Mouse (Mus musculus): Measurements from ENCODE around the gene Camk1d. TPM values are rescaled to one million over a fixed set of nuclear protein-coding genes. Genes with fewer than 3 reads are reported as not detected.

Gene Camk1d
- total and polyA plus RNA-seq, 2 experiments from 2014 or later = 7.2 to 16.6 TPM

DNA sequence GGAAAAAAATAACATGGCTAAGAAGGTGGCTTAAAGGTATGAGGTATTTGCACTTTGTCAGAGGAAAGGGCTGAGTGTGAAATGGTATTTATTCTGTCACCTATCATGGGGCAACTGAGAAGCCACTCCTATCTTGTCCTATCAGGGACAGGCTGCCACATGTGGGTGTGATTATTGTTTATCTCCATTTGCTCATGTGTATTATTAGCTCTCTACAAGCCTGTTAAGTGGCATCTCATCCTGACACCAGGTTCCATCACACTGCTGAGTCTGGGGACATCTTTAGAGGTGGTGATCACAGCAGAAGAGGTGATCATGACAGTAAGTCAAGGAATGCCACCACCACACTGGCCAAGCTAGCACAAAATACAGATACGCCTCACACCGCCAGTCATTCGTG is 13.4 kb downstream of the Camk1d start:
- no peak overlapping the region for H3K4me2 ChIP-seq (ENCODE audit: low read depth, low read length)
- WGBS = 92% methylated on average over 3 of the region's 3 CpGs
- H3K36me3 ChIP-seq (ENCODE audit: insufficient read depth, low read length) = no peaks in the 10 kb centered on the region
- H3K27me3 ChIP-seq (ENCODE audit: insufficient read depth, low read length) = no peaks in the 10 kb centered on the region
- TF ChIP-seq CTCF (IDR thresholded peaks at IDR 0.05; ENCODE audit: low read depth) = no peak
- H3K4me3 ChIP-seq (ENCODE audit: low read length) = no peak overlapping the region
- no peak overlapping the region for H3K27ac ChIP-seq
- ATAC-seq (no peak), DNase-seq (ENCODE audit: low spot score) (no peak)
- no peaks in the 10 kb centered on the region for H3K4me1 ChIP-seq (ENCODE audit: insufficient read depth, low read length)
- no peak overlapping the region for H3K9ac ChIP-seq (replicated peaks; ENCODE audit: low read length)
- no peaks in the 10 kb centered on the region for H3K9me3 ChIP-seq (ENCODE audit: low read length)

DNA sequence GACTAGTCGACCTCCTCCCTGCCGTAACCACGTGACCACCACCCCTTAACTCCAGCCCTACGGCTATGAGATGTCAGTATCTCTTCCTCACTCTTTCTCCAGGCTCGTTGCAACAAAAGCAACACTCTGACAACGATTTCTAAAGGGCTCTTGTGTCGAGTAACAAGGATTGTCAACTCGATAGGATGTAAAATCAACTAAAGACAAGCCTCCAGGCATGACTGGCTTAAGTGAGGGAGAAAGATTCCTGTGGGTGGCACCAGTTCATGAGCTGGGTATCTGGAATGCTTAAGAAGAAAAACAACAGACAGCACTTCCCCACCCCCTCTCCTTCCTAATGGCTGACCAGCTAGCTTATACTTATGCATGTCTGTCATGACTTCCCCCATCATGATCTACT is 15.9 kb downstream of the Camk1d start:
- Histone ChIP-seq H3K27ac (no peak overlapping the region), H3K9ac (replicated peaks; ENCODE audit: low read length) (no peak overlapping the region), H3K4me1 (ENCODE audit: insufficient read depth, low read length) (no peaks in the 10 kb centered on the region), H3K4me2 (ENCODE audit: low read depth, low read length) (no peak overlapping the region), H3K36me3 (ENCODE audit: insufficient read depth, low read length) (no peaks in the 10 kb centered on the region), H3K4me3 (ENCODE audit: low read length) (no peak overlapping the region), H3K27me3 (ENCODE audit: insufficient read depth, low read length) (no peaks in the 10 kb centered on the region), H3K9me3 (ENCODE audit: low read length) (no peaks in the 10 kb centered on the region)
- ATAC-seq (no peak), DNase-seq (ENCODE audit: low spot score) (no peak)
- WGBS = 60% methylated on average over 8 of the region's 8 CpGs
- no peak for TF ChIP-seq CTCF (IDR thresholded peaks at IDR 0.05; ENCODE audit: low read depth)

DNA sequence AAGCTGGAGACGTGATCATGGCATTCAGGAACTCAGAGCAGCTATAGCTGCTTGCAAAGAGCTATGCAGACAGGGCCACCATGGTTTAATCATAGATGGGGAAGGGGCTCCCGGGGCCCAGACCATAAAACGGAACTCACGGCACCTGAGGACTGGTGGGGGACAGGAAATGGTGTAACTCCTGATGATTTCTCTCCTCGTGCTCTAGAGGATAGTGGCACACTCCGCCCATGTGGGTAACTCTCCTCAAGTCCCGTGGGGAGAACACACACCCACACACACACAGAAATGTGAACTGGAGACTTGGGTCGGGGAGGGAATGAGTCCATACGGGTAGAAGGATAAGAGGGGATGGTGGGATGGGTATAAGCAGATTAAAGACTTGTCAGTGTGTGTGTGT is 20.2 kb downstream of the Camk1d start:
- no peak for DNase-seq (ENCODE audit: low spot score)
- 80% methylated on average over 9 of the region's 9 CpGs for WGBS
- Histone ChIP-seq H3K9ac (replicated peaks; ENCODE audit: low read length) (no peak overlapping the region), H3K4me3 (ENCODE audit: low read length) (no peak overlapping the region), H3K4me1 (ENCODE audit: insufficient read depth, low read length) (no peaks in the 10 kb centered on the region), H3K36me3 (ENCODE audit: insufficient read depth, low read length) (no peaks in the 10 kb centered on the region), H3K4me2 (ENCODE audit: low read depth, low read length) (no peak overlapping the region), H3K27me3 (ENCODE audit: insufficient read depth, low read length) (no peaks in the 10 kb centered on the region), H3K9me3 (ENCODE audit: low read length) (no peaks in the 10 kb centered on the region), H3K27ac (no peak overlapping the region)
- no peak for ATAC-seq
- TF ChIP-seq CTCF (IDR thresholded peaks at IDR 0.05; ENCODE audit: low read depth) = no peak

DNA sequence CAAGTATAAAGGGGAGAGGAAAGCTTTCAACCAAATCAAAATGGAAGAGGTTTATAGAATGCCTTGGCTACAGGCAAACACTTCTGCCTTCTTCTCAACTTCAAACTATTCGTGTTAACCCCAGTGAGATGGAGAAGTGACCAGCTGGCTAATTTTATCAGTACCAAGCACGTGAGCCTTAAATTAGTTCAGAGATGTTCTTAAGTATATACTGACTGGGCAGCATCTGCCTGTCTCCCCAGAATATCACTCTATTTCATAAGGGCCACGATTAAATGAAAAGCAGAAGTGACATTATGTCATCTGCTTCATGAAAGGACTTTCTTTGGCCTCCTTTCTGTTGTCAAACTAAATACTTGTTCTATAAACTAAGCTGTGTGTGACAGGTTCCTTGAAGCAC is 22.6 kb downstream of the Camk1d start:
- Histone ChIP-seq H3K9ac (replicated peaks; ENCODE audit: low read length) (no peak overlapping the region), H3K36me3 (ENCODE audit: insufficient read depth, low read length) (no peaks in the 10 kb centered on the region), H3K4me2 (ENCODE audit: low read depth, low read length) (no peak overlapping the region), H3K27ac (no peak overlapping the region), H3K27me3 (ENCODE audit: insufficient read depth, low read length) (no peaks in the 10 kb centered on the region), H3K4me1 (ENCODE audit: insufficient read depth, low read length) (no peaks in the 10 kb centered on the region), H3K9me3 (ENCODE audit: low read length) (no peaks in the 10 kb centered on the region), H3K4me3 (ENCODE audit: low read length) (no peak overlapping the region)
- WGBS = 82% methylated on average over 3 of the region's 3 CpGs
- no peak for TF ChIP-seq CTCF (IDR thresholded peaks at IDR 0.05; ENCODE audit: low read depth)
- DNase-seq (ENCODE audit: low spot score) (no peak), ATAC-seq (no peak)

DNA sequence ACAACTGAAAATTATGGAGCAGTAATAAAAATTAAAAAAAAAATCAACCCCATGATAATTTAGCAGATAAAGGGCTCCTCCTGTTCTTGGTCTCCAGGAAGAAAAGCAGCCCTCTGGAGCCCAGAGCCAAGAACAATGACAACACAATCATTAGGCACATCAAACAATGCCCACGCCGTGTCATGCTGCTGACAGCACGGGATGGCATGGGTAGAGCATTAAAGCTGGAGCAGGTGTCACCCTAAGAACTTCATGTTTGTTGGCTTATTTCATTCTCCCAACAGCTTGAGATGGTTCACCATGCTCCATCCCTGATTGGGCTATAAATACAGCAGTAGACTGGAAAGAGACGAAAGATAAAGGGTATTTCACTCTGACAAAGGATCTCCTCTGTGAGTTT is 30.9 kb downstream of the Camk1d start:
- Histone ChIP-seq H3K4me3 (ENCODE audit: low read length) (no peak overlapping the region), H3K9me3 (ENCODE audit: low read length) (no peaks in the 10 kb centered on the region), H3K36me3 (ENCODE audit: insufficient read depth, low read length) (no peaks in the 10 kb centered on the region), H3K4me1 (ENCODE audit: insufficient read depth, low read length) (no peaks in the 10 kb centered on the region), H3K4me2 (ENCODE audit: low read depth, low read length) (no peak overlapping the region), H3K27me3 (ENCODE audit: insufficient read depth, low read length) (no peaks in the 10 kb centered on the region), H3K27ac (no peak overlapping the region), H3K9ac (replicated peaks; ENCODE audit: low read length) (no peak overlapping the region)
- TF ChIP-seq CTCF (IDR thresholded peaks at IDR 0.05; ENCODE audit: low read depth) = no peak
- no peak for DNase-seq (ENCODE audit: low spot score)
- WGBS = 78% methylated on average over 4 of the region's 4 CpGs
- ATAC-seq = no peak

DNA sequence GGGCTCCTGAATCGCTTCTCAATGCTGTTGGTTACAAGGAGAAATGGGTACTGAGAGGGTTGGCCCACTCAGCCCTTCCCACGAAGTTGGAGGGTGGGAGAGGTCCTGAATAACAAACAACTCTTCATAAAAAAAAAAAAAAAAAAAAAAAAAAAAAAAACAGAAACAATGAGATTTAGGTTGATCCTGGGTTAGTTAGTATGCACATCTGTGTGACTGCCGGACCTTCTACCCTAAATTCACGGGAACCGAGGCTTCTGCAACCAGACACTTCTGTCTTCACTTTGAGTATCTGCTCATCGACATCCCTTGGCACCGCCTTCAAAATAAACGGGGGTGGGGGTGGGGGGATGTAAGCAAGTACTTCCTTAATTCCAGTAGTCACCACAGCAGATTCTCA is 32.4 kb downstream of the Camk1d start:
- ATAC-seq (no peak), DNase-seq (ENCODE audit: low spot score) (no peak)
- Histone ChIP-seq H3K4me2 (ENCODE audit: low read depth, low read length) (no peak overlapping the region), H3K27ac (no peak overlapping the region), H3K9ac (replicated peaks; ENCODE audit: low read length) (no peak overlapping the region), H3K4me1 (ENCODE audit: insufficient read depth, low read length) (no peaks in the 10 kb centered on the region), H3K4me3 (ENCODE audit: low read length) (no peak overlapping the region), H3K27me3 (ENCODE audit: insufficient read depth, low read length) (no peaks in the 10 kb centered on the region), H3K36me3 (ENCODE audit: insufficient read depth, low read length) (no peaks in the 10 kb centered on the region), H3K9me3 (ENCODE audit: low read length) (no peaks in the 10 kb centered on the region)
- 89% methylated on average over 8 of the region's 8 CpGs for WGBS
- TF ChIP-seq CTCF (IDR thresholded peaks at IDR 0.05; ENCODE audit: low read depth) = no peak

GRCm38 (mm10) chr2:5681302-5681701 is 33.0 kb downstream of the Camk1d start:
- no peaks in the 10 kb centered on the region for H3K4me1 ChIP-seq (ENCODE audit: insufficient read depth, low read length)
- H3K9ac ChIP-seq (replicated peaks; ENCODE audit: low read length) = no peak overlapping the region
- no peaks in the 10 kb centered on the region for H3K9me3 ChIP-seq (ENCODE audit: low read length)
- ATAC-seq = no peak
- no peak overlapping the region for H3K27ac ChIP-seq
- DNase-seq (ENCODE audit: low spot score) = no peak
- no peak for TF ChIP-seq CTCF (IDR thresholded peaks at IDR 0.05; ENCODE audit: low read depth)
- 84% methylated on average over 7 of the region's 7 CpGs for WGBS
- H3K4me2 ChIP-seq (ENCODE audit: low read depth, low read length) = no peak overlapping the region
- no peaks in the 10 kb centered on the region for H3K27me3 ChIP-seq (ENCODE audit: insufficient read depth, low read length)
- no peak overlapping the region for H3K4me3 ChIP-seq (ENCODE audit: low read length)
- no peaks in the 10 kb centered on the region for H3K36me3 ChIP-seq (ENCODE audit: insufficient read depth, low read length)

Data from hindbrain, postnatal 0 days (tissue).